ENCODE assay signal across 7 mouse cellular contexts in genomic region chr19:46389872-46390271, GRCm38 (mm10). TPM values are rescaled to one million over a fixed set of nuclear protein-coding genes. Genes with fewer than 3 reads are reported as not detected.
A peak's percentile ranks its signal among the peaks of the same experiment; 100 is the strongest.
DNase-seq lines count a peak whose midpoint lies in the region; ATAC-seq and TF ChIP-seq lines count a peak whose summit lies in the region.

No protein-coding gene starts in this region.

- DNase-seq in hindbrain, embryonic 11.5 days (ENCODE audit: low spot score), result peak; percentile 34
- DNase-seq in hindbrain, embryonic 10.5 days (ENCODE audit: low spot score), result no peak
- no peak for DNase-seq in thymus, adult 2 months
- no peak for DNase-seq in thymus, postnatal 14 days
- peak; percentile 39 for DNase-seq in induced T-regulatory cell, adult 2 months (ENCODE audit: low read depth)
- no peak for DNase-seq in T-cell, adult 2 months (ENCODE audit: low spot score)
- no peak for DNase-seq in embryo, embryonic 9.5 days (ENCODE audit: extremely low spot score)

- TF ChIP-seq POLR2A in thymus, adult 2 months (IDR thresholded peaks at IDR 0.05; ENCODE audit: control insufficient read depth, extremely low read depth, insufficient read depth, low read length, poor library complexity), result no peak

- whole genome bisulfite sequencing in hindbrain, embryonic 11.5 days, result 85% methylated on average over 5 of the region's 5 CpGs
- 86% methylated on average over 5 of the region's 5 CpGs for WGBS in hindbrain, embryonic 10.5 days
- WGBS in thymus, adult 2 months, result 97% methylated on average over 5 of the region's 5 CpGs

- no peak overlapping the region for H3K4me2 ChIP-seq in hindbrain, embryonic 11.5 days (replicated peaks; ENCODE audit: low read depth, low read length)

- H3K4me3 ChIP-seq in hindbrain, embryonic 11.5 days (ENCODE audit: low read depth, low read length), result no peak overlapping the region
- no peak overlapping the region for H3K4me3 ChIP-seq in hindbrain, embryonic 10.5 days
- no peak overlapping the region for H3K4me3 ChIP-seq in thymus, adult 2 months (ENCODE audit: control insufficient read depth, insufficient read depth, low read length)

- H3K27ac ChIP-seq in hindbrain, embryonic 11.5 days (ENCODE audit: low read depth, low read length), result no peak overlapping the region
- no peak overlapping the region for H3K27ac ChIP-seq in hindbrain, embryonic 10.5 days
- no peak overlapping the region for H3K27ac ChIP-seq in thymus, adult 2 months (ENCODE audit: control insufficient read depth, insufficient read depth, low read length)

- peaks cover 1% of the 10 kb centered on the region for H3K36me3 ChIP-seq in hindbrain, embryonic 11.5 days (ENCODE audit: control insufficient read depth, insufficient read depth, low read length)
- peaks cover 61% of the 10 kb centered on the region for H3K36me3 ChIP-seq in hindbrain, embryonic 10.5 days
- H3K36me3 ChIP-seq in thymus, adult 2 months (ENCODE audit: control insufficient read depth, insufficient read depth, low read length), result peaks cover 21% of the 10 kb centered on the region

- TF ChIP-seq CTCF in thymus, adult 2 months (IDR thresholded peaks at IDR 0.05; ENCODE audit: borderline replicate concordance, control insufficient read depth, extremely low read depth, insufficient read depth, low read length, poor library complexity), result peak; percentile 26; the same call in 1 of the 2 replicates

- peaks cover 6% of the 10 kb centered on the region for H3K4me1 ChIP-seq in hindbrain, embryonic 11.5 days (replicated peaks; ENCODE audit: control insufficient read depth, insufficient read depth, low read length)
- H3K4me1 ChIP-seq in hindbrain, embryonic 10.5 days (replicated peaks), result peaks cover 19% of the 10 kb centered on the region
- H3K4me1 ChIP-seq in thymus, adult 2 months (replicated peaks; ENCODE audit: control insufficient read depth, insufficient read depth, low read length), result peaks cover 13% of the 10 kb centered on the region

- no peaks in the 10 kb centered on the region for H3K9me3 ChIP-seq in hindbrain, embryonic 11.5 days (ENCODE audit: control insufficient read depth, low read length)
- H3K9me3 ChIP-seq in hindbrain, embryonic 10.5 days, result no peaks in the 10 kb centered on the region

- no peak overlapping the region for H3K9ac ChIP-seq in hindbrain, embryonic 11.5 days (ENCODE audit: low read depth, low read length)

- H3K27me3 ChIP-seq in hindbrain, embryonic 11.5 days (ENCODE audit: control insufficient read depth, insufficient read depth, low read length), result no peaks in the 10 kb centered on the region
- no peaks in the 10 kb centered on the region for H3K27me3 ChIP-seq in hindbrain, embryonic 10.5 days (ENCODE audit: insufficient read depth, poor library complexity, severe bottlenecking)
- no peaks in the 10 kb centered on the region for H3K27me3 ChIP-seq in thymus, adult 2 months (ENCODE audit: control insufficient read depth, insufficient read depth, low read length)

- no peak for ATAC-seq in hindbrain, embryonic 11.5 days (ENCODE audit: low FRiP score)

RNA-seq across cellular contexts. Expression of gene Actr1a, which starts 5.7 kb away (rescaled TPM):
- polyA plus RNA-seq in hindbrain, embryonic 11.5 days (2014; fragmentation: Nextera tagmentation; extraction: Ambion mirVana), result 223 and 250 TPM in 2 replicates
- polyA plus RNA-seq in hindbrain, embryonic 10.5 days (2016; fragmentation: Nextera tagmentation; extraction: Ambion mirVana), result 193 and 229 TPM in 2 replicates
- polyA plus RNA-seq in thymus, adult 2 months (2012; rRNA removed), result 163 and 164 TPM in 2 replicates

RNA-seq across cellular contexts. Expression of gene Sufu, which starts 6.8 kb away (rescaled TPM):
- polyA plus RNA-seq in hindbrain, embryonic 11.5 days (2014; fragmentation: Nextera tagmentation; extraction: Ambion mirVana), result 31.9 and 33.2 TPM in 2 replicates
- 49.1 and 52.1 TPM in 2 replicates for polyA plus RNA-seq in hindbrain, embryonic 10.5 days (2016; fragmentation: Nextera tagmentation; extraction: Ambion mirVana)
- polyA plus RNA-seq in thymus, adult 2 months (2012; rRNA removed), result 31.3 and 40.8 TPM in 2 replicates

RNA-seq across cellular contexts. Expression of gene 2310034G01Rik, which starts 39.8 kb away (rescaled TPM):
- polyA plus RNA-seq in hindbrain, embryonic 11.5 days (2014; fragmentation: Nextera tagmentation; extraction: Ambion mirVana), result 1.7 TPM in 2 replicates
- 1.1 and 1.4 TPM in 2 replicates for polyA plus RNA-seq in hindbrain, embryonic 10.5 days (2016; fragmentation: Nextera tagmentation; extraction: Ambion mirVana)
- polyA plus RNA-seq in thymus, adult 2 months (2012; rRNA removed), result 0.38 and 0.43 TPM in 2 replicates

RNA-seq across cellular contexts. Expression of gene Mfsd13a, which starts 49.0 kb away (rescaled TPM):
- 4.4 and 6.9 TPM in 2 replicates for polyA plus RNA-seq in hindbrain, embryonic 11.5 days (2014; fragmentation: Nextera tagmentation; extraction: Ambion mirVana)
- 10.0 and 11.9 TPM in 2 replicates for polyA plus RNA-seq in hindbrain, embryonic 10.5 days (2016; fragmentation: Nextera tagmentation; extraction: Ambion mirVana)
- polyA plus RNA-seq in thymus, adult 2 months (2012; rRNA removed), result 16.8 and 20.6 TPM in 2 replicates

RNA-seq across cellular contexts. Expression of gene Cuedc2, which starts 51.4 kb away (rescaled TPM):
- 252 and 260 TPM in 2 replicates for polyA plus RNA-seq in hindbrain, embryonic 11.5 days (2014; fragmentation: Nextera tagmentation; extraction: Ambion mirVana)
- 260 and 279 TPM in 2 replicates for polyA plus RNA-seq in hindbrain, embryonic 10.5 days (2016; fragmentation: Nextera tagmentation; extraction: Ambion mirVana)
- polyA plus RNA-seq in thymus, adult 2 months (2012; rRNA removed), result 85.4 and 105 TPM in 2 replicates

Comparison
In these comparisons a context has a peak if more than half of its experiments do, and no peak if none do; other contexts are left out.
1. DNase-seq: peak in hindbrain, embryonic 11.5 days (single experiment) and induced T-regulatory cell, adult 2 months (single experiment); none in hindbrain, embryonic 10.5 days (single experiment), thymus, adult 2 months (single experiment), thymus, postnatal 14 days (single experiment), T-cell, adult 2 months (single experiment) and embryo, embryonic 9.5 days (single experiment).